Mouse (Mus musculus): ENCODE data around the gene Trim2. TPM values are rescaled to one million over a fixed set of nuclear protein-coding genes. Genes with fewer than 3 reads are reported as not detected.

The Trim2 gene
- polyA plus RNA-seq, 1 experiment from 2014 or later, result 136 TPM

GRCm38 (mm10) chr3:84181102-84181501 lies 125.6 kb downstream of the Trim2 start:
- DNase-seq (ENCODE audit: low spot score) (no peak), ATAC-seq (ENCODE audit: low FRiP score) (no peak)
- no peaks in the 10 kb centered on the region for H3K27me3 ChIP-seq (ENCODE audit: control insufficient read depth, insufficient read depth, low read length)
- no peak overlapping the region for H3K4me2 ChIP-seq (replicated peaks)
- no peak overlapping the region for H3K9ac ChIP-seq
- H3K4me1 ChIP-seq (replicated peaks; ENCODE audit: control insufficient read depth, insufficient read depth, low read length), result 0 out of 2 replicates have a peak, but pooled peaks cover 8% of the 10 kb centered on the region
- WGBS, result 33% methylated on average over 8 of the region's 8 CpGs
- no peaks in the 10 kb centered on the region for H3K9me3 ChIP-seq (ENCODE audit: control insufficient read depth, low read length)
- H3K4me3 ChIP-seq (replicated peaks; ENCODE audit: low read length), result no peak overlapping the region
- peak overlapping the region; percentile 47; the same call in 1 of the 2 replicates for H3K27ac ChIP-seq
- H3K36me3 ChIP-seq (replicated peaks; ENCODE audit: control insufficient read depth, insufficient read depth), result peaks cover 34% of the 10 kb centered on the region

- WGBS, result 85% methylated on average over 2 of the region's 2 CpGs
- Histone ChIP-seq H3K9ac (no peak overlapping the region), H3K27ac (peak overlapping the region; percentile 47; the same call in 1 of the 2 replicates), H3K4me3 (replicated peaks; ENCODE audit: low read length) (no peak overlapping the region), H3K36me3 (replicated peaks; ENCODE audit: control insufficient read depth, insufficient read depth) (peaks cover 42% of the 10 kb centered on the region), H3K9me3 (ENCODE audit: control insufficient read depth, low read length) (no peaks in the 10 kb centered on the region), H3K27me3 (ENCODE audit: control insufficient read depth, insufficient read depth, low read length) (no peaks in the 10 kb centered on the region), H3K4me2 (replicated peaks) (no peak overlapping the region), H3K4me1 (replicated peaks; ENCODE audit: control insufficient read depth, insufficient read depth, low read length) (0 out of 2 replicates have a peak, but pooled peaks cover 8% of the 10 kb centered on the region)
- DNase-seq (ENCODE audit: low spot score) (no peak), ATAC-seq (ENCODE audit: low FRiP score) (no peak)
Observed at GRCm38 (mm10) chr3:84180304-84180703, 126.4 kb downstream of the Trim2 start.

- no peak for DNase-seq (ENCODE audit: low spot score)
- H3K36me3 ChIP-seq (replicated peaks; ENCODE audit: control insufficient read depth, insufficient read depth), result peaks cover 49% of the 10 kb centered on the region
- no peak overlapping the region for H3K27ac ChIP-seq
- no peak overlapping the region for H3K4me2 ChIP-seq (replicated peaks)
- 0 out of 2 replicates have a peak, but pooled peaks cover 8% of the 10 kb centered on the region for H3K4me1 ChIP-seq (replicated peaks; ENCODE audit: control insufficient read depth, insufficient read depth, low read length)
- ATAC-seq (ENCODE audit: low FRiP score), result no peak
- H3K4me3 ChIP-seq (replicated peaks; ENCODE audit: low read length), result no peak overlapping the region
- H3K9ac ChIP-seq, result no peak overlapping the region
- WGBS, result 86% methylated on average over 2 of the region's 2 CpGs
- H3K27me3 ChIP-seq (ENCODE audit: control insufficient read depth, insufficient read depth, low read length), result no peaks in the 10 kb centered on the region
- no peaks in the 10 kb centered on the region for H3K9me3 ChIP-seq (ENCODE audit: control insufficient read depth, low read length)
Observed at GRCm38 (mm10) chr3:84177834-84178233, 128.8 kb downstream of the Trim2 start.

- ATAC-seq (ENCODE audit: low FRiP score), result peak; percentile 80
- H3K9me3 ChIP-seq (ENCODE audit: control insufficient read depth, low read length), result no peaks in the 10 kb centered on the region
Observed at GRCm38 (mm10) chr3:84175337-84176315, 131.1 kb downstream of the Trim2 start.

GRCm38 (mm10) chr3:84173581-84174154 lies 133.0 kb downstream of the Trim2 start, which contains the start of gene Gm6525:
TSS of gene Gm6525 (plus strand) at chr3:84174104.
- DNase-seq (ENCODE audit: low spot score) (no peak), ATAC-seq (ENCODE audit: low FRiP score) (no peak)
- Histone ChIP-seq H3K4me3 (replicated peaks; ENCODE audit: low read length) (no peak within 1 kb of the TSS), H3K9me3 (ENCODE audit: control insufficient read depth, low read length) (no peaks in the 10 kb centered on the region), H3K4me2 (replicated peaks) (no peak within 1 kb of the TSS), H3K36me3 (replicated peaks; ENCODE audit: control insufficient read depth, insufficient read depth) (peaks cover 81% of the 10 kb centered on the region), H3K9ac (no peak within 1 kb of the TSS), H3K27me3 (ENCODE audit: control insufficient read depth, insufficient read depth, low read length) (no peaks in the 10 kb centered on the region), H3K4me1 (replicated peaks; ENCODE audit: control insufficient read depth, insufficient read depth, low read length) (no peaks in the 10 kb centered on the region), H3K27ac (no peak within 1 kb of the TSS)
- WGBS, result 87% methylated on average over 11 of the region's 11 CpGs

More at GRCm38 (mm10) chr3:84175337-84176315, 131.1 kb downstream of the Trim2 start:
- no peak overlapping the region for H3K27ac ChIP-seq
- no peak overlapping the region for H3K4me3 ChIP-seq (replicated peaks; ENCODE audit: low read length)
- H3K4me1 ChIP-seq (replicated peaks; ENCODE audit: control insufficient read depth, insufficient read depth, low read length), result 0 out of 2 replicates have a peak, but pooled peaks cover 3% of the 10 kb centered on the region
- H3K9ac ChIP-seq, result no peak overlapping the region
- no peaks in the 10 kb centered on the region for H3K27me3 ChIP-seq (ENCODE audit: control insufficient read depth, insufficient read depth, low read length)
- WGBS, result 43% methylated on average over 7 of the region's 7 CpGs
- peaks cover 64% of the 10 kb centered on the region for H3K36me3 ChIP-seq (replicated peaks; ENCODE audit: control insufficient read depth, insufficient read depth)
- no peak overlapping the region for H3K4me2 ChIP-seq (replicated peaks)
- peak; percentile 81 for DNase-seq (ENCODE audit: low spot score)

- Histone ChIP-seq H3K36me3 (replicated peaks; ENCODE audit: control insufficient read depth, insufficient read depth) (peaks cover 81% of the 10 kb centered on the region), H3K27me3 (ENCODE audit: control insufficient read depth, insufficient read depth, low read length) (no peaks in the 10 kb centered on the region), H3K4me1 (replicated peaks; ENCODE audit: control insufficient read depth, insufficient read depth, low read length) (no peaks in the 10 kb centered on the region), H3K9me3 (ENCODE audit: control insufficient read depth, low read length) (no peaks in the 10 kb centered on the region), H3K4me3 (replicated peaks; ENCODE audit: low read length) (no peak overlapping the region), H3K9ac (no peak overlapping the region), H3K27ac (no peak overlapping the region), H3K4me2 (replicated peaks) (no peak overlapping the region)
- DNase-seq (ENCODE audit: low spot score), result no peak
- no peak for ATAC-seq (ENCODE audit: low FRiP score)
- WGBS, result 55% methylated on average over 11 of the region's 11 CpGs
Observed at GRCm38 (mm10) chr3:84172406-84172805, 134.3 kb downstream of the Trim2 start.

- Histone ChIP-seq H3K4me2 (replicated peaks) (no peak overlapping the region), H3K36me3 (replicated peaks; ENCODE audit: control insufficient read depth, insufficient read depth) (peaks cover 88% of the 10 kb centered on the region), H3K4me1 (replicated peaks; ENCODE audit: control insufficient read depth, insufficient read depth, low read length) (no peaks in the 10 kb centered on the region), H3K4me3 (replicated peaks; ENCODE audit: low read length) (no peak overlapping the region), H3K9ac (no peak overlapping the region), H3K9me3 (ENCODE audit: control insufficient read depth, low read length) (no peaks in the 10 kb centered on the region), H3K27ac (no peak overlapping the region), H3K27me3 (ENCODE audit: control insufficient read depth, insufficient read depth, low read length) (no peaks in the 10 kb centered on the region)
- 74% methylated on average over 8 of the region's 8 CpGs for WGBS
- ATAC-seq (ENCODE audit: low FRiP score) (no peak), DNase-seq (ENCODE audit: low spot score) (no peak)
Observed at GRCm38 (mm10) chr3:84169393-84170005, 137.2 kb downstream of the Trim2 start.

GRCm38 (mm10) chr3:84168943-84169342 lies 137.7 kb downstream of the Trim2 start:
- no peak for ATAC-seq (ENCODE audit: low FRiP score)
- no peak overlapping the region for H3K27ac ChIP-seq
- H3K4me3 ChIP-seq (replicated peaks; ENCODE audit: low read length), result no peak overlapping the region
- peaks cover 88% of the 10 kb centered on the region for H3K36me3 ChIP-seq (replicated peaks; ENCODE audit: control insufficient read depth, insufficient read depth)
- H3K9ac ChIP-seq, result no peak overlapping the region
- WGBS, result 90% methylated on average over 6 of the region's 6 CpGs
- DNase-seq (ENCODE audit: low spot score), result no peak
- no peaks in the 10 kb centered on the region for H3K27me3 ChIP-seq (ENCODE audit: control insufficient read depth, insufficient read depth, low read length)
- H3K9me3 ChIP-seq (ENCODE audit: control insufficient read depth, low read length), result no peaks in the 10 kb centered on the region
- no peaks in the 10 kb centered on the region for H3K4me1 ChIP-seq (replicated peaks; ENCODE audit: control insufficient read depth, insufficient read depth, low read length)
- H3K4me2 ChIP-seq (replicated peaks), result no peak overlapping the region

GRCm38 (mm10) chr3:84166073-84166472 lies 140.6 kb downstream of the Trim2 start:
- DNase-seq (ENCODE audit: low spot score) (no peak), ATAC-seq (ENCODE audit: low FRiP score) (no peak)
- peaks cover 89% of the 10 kb centered on the region for H3K36me3 ChIP-seq (replicated peaks; ENCODE audit: control insufficient read depth, insufficient read depth)
- H3K27me3 ChIP-seq (ENCODE audit: control insufficient read depth, insufficient read depth, low read length), result no peaks in the 10 kb centered on the region
- H3K27ac ChIP-seq, result no peak overlapping the region
- no peak overlapping the region for H3K9ac ChIP-seq
- H3K4me3 ChIP-seq (replicated peaks; ENCODE audit: low read length), result no peak overlapping the region
- H3K4me2 ChIP-seq (replicated peaks), result no peak overlapping the region
- no peaks in the 10 kb centered on the region for H3K4me1 ChIP-seq (replicated peaks; ENCODE audit: control insufficient read depth, insufficient read depth, low read length)
- WGBS, result 95% methylated on average over 5 of the region's 5 CpGs
- no peaks in the 10 kb centered on the region for H3K9me3 ChIP-seq (ENCODE audit: control insufficient read depth, low read length)

All from hindbrain, embryonic 14.5 days (tissue).